Mouse (Mus musculus) megakaryocyte, adult 5-6 weeks (primary cell): ENCODE data around the gene Pard3. TPM values are rescaled to one million over a fixed set of nuclear protein-coding genes. Genes with fewer than 3 reads are reported as not detected.

Source experiments
- ATAC-seq: 2 replicates; pipeline ENCODE4 v1.8.0; 2016; ENCODE audit warnings: mild to moderate bottlenecking, inconsistent platforms; ENCODE audit not compliant: poor library complexity, severe bottlenecking
- total RNA-seq, 2 experiments: library from RNA; stranded (forward) in 1 of 2; stranded (reverse) in 1 of 2; fragments of 153-499, 151-499 nt in 1 of 2; fragments of 221-1000, 200-1000 nt in 1 of 2; gene quantifications; 2 replicates each; pipeline versions ENCODE4 v1.2.3 to v1.2.4; 2015 to 2017

The Pard3 gene
- total RNA-seq, 2 experiments from 2014 or later: not detected

DNA sequence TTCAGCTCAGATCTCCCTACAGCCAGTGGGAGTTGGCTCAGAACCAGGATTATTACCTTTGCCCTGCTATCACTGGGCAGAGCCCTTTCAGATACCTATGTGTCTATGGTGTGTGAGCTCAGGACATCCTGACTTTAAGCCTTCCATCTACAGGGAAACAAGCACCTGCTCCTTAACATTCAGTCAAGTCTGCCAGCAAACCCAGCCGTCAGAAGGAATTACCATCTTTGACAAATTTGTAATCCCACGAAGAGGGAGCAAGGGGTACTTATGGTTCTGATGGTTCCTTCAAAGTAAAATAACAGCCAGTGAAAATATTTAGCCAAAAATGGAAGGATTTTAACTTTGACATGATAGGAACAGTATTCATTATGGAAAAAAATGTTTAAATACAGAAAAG, 466.1 kb downstream of the Pard3 start:
- ATAC-seq: no peak

DNA sequence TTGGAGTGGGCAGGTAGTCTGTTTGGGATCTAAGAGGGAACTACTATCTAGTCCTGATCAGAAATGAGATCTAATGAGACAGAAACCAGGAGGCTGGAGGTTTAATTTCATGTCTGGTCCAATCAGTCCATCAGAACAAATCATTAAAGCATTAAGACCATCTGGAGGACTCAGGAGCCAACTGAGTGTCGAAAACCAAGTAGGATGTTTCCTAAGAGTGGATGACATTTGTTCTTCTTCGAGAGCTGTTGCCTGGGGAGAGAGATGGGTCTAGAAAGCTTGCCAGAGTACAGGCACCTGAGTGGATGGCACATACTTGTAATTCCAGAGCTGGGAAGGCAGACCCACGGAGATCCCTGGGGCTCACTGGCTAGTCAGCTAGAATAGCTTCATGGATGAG, 468.2 kb downstream of the Pard3 start:
- ATAC-seq: no peak

- ATAC-seq: no peak
These were observed 471.1 kb downstream of the Pard3 start for GRCm38 (mm10) chr8:127534789-127535188.

DNA sequence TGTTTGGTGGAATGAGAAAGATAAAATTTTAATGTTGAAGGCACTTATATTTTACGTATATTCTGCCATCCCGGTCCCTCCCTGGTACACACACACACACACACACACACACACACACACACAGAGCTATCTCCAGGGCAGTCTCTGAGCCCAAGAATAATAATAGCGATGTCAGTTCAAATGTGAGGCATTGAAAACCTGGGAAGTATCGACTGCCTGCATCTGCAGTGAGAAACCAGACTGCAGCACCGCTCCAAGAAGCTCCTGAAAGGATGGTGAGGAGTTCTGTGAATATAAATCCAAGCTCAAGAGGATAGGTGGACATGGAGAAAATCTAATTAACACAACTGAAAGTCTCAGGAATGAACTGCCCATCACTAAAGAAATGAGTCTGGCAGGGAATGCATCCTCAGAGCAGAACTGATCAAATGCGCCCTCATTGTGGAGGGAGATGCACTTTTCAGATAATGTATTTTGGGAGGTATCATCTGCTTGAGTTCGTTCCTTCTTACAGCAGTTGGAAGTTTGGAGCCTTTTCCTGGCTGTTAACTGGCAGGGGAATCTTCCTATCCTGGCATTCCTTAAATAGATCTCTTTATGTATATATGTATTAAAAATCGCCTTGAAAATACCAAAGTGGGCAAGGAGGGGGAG, 471.6 kb downstream of the Pard3 start:
- ATAC-seq: no peak

DNA sequence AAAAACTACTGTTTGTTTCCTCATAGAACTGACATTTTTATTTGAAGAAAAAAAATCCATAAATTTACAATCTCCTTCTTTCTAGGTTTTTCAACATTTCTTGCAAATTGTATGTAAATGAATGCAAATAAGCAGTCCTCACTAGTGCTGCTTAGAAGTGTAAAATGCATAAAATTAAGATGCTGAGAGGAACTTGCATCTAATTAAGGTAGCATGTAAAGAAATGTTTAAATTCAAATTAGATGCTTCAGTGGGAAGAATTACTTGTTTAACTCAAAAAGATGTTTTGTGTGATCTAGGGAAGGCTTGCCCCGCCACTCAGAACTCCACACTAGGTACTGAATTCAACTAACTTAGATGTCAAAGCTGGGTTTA, 472.1 kb downstream of the Pard3 start:
- ATAC-seq: no peak

DNA sequence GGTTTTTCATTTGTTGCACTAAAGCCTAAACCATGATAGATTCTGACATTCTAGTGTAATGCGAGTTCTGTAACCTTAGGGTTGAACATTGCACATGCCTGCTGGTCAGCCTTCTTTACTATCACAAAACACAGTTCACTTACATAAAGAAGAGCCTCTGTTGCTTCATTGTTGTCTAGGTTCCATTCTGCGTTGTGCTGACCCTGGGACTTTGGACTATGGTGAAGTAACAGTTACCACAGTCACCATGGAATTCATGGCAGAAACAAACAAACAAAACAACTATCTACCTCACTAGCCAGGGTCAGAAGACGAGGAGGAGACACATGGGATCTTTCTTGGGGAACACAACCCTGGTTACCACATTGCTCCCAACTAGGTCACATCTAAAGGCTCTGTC, 476.1 kb downstream of the Pard3 start:
- ATAC-seq: peak; percentile 45

- peak; percentile 76 for ATAC-seq
These were observed 476.6 kb downstream of the Pard3 start for GRCm38 (mm10) chr8:127540273-127540672.

DNA sequence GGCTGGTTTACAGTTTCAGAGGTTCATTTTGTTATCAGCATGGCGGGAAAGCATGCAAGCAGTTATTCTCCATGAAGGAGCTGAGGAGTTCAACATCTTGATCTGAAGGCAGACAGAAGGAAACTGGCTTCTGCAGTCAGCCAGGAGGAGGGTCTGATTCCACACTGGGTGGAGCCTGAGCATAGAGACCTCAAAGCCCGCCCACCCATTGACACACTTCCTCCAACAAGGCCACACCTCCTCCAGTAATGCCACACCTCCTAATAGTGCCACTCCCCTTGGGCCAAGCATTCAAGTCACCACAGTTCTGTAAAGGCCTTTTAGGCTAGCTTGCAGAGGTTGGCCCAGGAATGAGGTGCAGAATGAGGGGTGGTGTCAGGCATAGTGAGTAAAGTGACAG, 478.5 kb downstream of the Pard3 start:
- peak; percentile 33 for ATAC-seq

GRCm38 (mm10) chr8:127543676-127544075, 480.0 kb downstream of the Pard3 start:
- ATAC-seq: no peak

DNA sequence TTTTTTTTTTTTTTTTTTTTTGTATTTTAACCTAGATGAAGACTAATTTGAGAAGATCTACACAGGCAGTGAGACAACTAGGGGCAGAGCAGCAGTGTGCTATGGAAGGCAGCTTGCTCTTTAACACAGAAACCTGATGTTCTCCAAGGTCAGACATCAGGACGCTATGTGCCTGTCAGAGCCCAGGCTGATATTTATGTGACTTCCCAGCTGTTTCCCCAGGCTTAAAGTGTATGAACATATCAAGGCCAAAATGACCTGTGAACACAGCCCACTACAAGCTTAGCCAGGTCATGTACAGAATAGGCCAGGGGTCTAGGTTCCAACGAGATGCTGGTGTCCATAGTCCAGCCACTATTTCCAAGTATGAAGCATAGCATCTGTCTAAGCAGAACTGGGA, 482.5 kb downstream of the Pard3 start:
- ATAC-seq: no peak

DNA sequence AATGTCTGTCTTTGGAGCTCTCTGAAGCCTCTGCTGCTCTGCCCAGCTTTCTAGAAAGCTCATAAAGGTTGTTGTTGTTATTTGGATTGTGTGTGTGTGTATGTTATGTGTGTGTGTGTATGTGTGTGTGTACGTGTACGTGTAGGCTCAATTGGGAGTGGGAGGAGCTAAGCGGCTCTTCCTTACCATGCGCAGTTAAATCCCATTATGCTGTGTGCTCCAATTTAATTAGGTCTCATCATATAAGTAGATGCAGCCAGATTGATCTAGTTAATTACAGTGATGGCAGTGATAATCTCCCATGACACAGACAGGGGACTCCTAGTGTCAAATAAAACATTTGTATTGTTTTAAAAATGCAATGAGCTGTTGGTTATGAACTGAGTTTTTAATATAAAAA, 487.2 kb downstream of the Pard3 start:
- ATAC-seq: no peak

DNA sequence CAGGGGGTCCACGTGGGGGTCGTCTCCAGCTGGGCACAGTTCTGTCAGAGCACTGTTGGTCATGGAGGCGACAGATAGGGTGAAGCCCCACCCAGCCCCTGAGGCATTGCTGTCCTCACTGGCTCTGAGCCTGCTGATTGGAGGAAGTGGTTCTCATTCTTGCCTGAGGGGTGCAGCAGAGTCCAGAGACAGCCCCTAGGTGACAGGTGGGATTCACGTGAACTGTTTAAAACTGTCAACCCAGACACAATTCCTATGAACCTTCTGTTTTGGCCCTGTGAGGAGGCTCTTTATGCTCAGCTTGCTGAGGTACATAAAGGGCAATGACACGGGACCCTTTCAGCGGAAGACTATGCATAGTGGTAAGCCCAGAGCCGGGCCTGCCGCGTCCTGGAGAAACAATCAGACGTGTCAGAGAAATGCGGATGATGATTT, 488.5 kb downstream of the Pard3 start:
- peak; percentile 55 for ATAC-seq

DNA sequence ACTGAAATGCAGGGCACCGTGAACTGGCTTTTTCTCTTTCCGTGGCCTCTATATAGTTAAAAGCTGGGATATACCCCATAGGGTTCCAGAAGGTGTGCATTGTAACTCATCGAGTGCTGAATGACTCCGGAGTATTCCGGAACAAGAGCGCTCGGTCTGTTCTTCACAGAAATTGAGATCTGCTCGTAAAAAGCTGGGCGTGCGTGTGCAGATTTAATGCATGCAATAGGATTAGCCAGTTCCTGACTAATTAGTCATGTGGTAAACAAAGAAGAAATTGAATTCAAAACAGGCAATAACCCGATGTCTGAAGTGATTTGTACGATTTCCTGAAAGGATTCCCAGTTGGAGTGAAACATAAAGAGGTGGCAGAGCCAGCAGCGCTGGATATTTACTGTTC, 489.1 kb downstream of the Pard3 start:
- no peak for ATAC-seq

- ATAC-seq: no peak
These were observed 489.9 kb downstream of the Pard3 start for GRCm38 (mm10) chr8:127553582-127553981.

GRCm38 (mm10) chr8:127555795-127556194, 492.1 kb downstream of the Pard3 start:
- ATAC-seq: no peak

GRCm38 (mm10) chr8:127556964-127557363, 493.3 kb downstream of the Pard3 start:
- ATAC-seq: no peak

DNA sequence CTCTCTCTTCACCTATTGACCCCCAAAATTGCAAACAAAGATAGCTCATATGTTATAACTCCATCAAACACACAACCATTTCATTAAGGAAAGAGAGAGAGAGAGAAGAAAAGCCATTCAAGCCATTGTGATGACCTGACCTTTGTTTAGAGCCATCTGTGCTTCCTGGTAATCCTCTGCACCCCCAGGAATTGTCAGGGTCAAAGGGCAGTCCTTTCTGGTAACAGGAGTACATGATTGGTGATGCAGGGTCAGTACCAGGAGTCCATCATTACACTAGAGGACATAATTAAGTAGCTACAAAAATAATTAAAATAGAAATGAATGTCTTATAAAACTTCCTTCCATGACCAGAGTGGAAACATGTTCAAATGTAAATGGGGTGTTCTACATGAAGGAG, 493.9 kb downstream of the Pard3 start:
- no peak for ATAC-seq

GRCm38 (mm10) chr8:127563634-127564033, 499.9 kb downstream of the Pard3 start:
- no peak for ATAC-seq

GRCm38 (mm10) chr8:127564426-127564825, 500.7 kb downstream of the Pard3 start:
- no peak for ATAC-seq

DNA sequence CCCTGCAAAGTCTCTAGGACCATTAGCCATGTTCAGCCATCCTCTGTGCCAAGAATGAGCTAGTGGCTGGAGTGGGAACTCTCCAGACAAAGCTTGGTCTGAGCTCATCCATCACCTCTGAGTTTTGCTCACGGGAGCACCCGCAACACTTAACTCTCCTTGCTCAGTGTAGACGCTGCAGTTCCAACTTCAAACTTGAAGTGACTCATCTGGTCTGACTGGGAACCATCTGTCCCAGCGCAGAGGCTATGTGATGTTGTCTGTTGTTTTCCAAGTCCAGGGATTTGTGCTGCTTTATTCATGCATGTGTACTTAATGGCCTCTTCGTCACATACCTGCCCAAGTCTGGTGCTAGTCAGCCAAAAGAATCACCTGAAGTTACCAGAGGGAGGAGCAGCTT, 505.5 kb downstream of the Pard3 start:
- ATAC-seq: no peak

DNA sequence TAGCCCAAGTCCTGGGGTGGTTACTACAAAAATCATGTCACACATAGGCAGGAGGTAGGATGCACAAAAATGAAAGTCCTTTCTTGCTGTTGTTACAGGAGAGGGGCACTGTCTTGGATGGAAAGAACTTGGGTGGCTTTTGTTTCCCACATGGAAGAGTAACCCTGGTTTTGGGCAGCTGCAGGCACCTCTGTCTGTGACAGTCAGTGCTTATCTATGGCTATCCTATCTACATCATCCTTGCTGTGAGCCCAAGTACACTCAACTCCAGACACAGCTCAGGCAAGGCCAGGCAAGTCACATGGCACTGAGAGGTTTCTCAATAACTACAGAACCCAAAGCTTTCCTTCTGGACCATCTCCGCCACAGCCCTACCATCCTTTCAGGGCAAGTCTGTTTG, 506.8 kb downstream of the Pard3 start:
- ATAC-seq: no peak

- ATAC-seq: no peak
These were observed 508.8 kb downstream of the Pard3 start for GRCm38 (mm10) chr8:127572493-127572892.

- ATAC-seq: no peak
These were observed 513.0 kb downstream of the Pard3 start for GRCm38 (mm10) chr8:127576657-127577056.
